Mouse (Mus musculus) bone marrow macrophage, adult 2 months (primary cell): ENCODE data around the gene Gpr1. TPM values are rescaled to one million over a fixed set of nuclear protein-coding genes. Genes with fewer than 3 reads are reported as not detected.

ENCODE experiments used
- H3K27ac ChIP-seq: 2 replicates; pipeline ENCODE4 v1.5.1; 2012; ENCODE audit warnings: low read depth, low read length; ENCODE audit not compliant: insufficient read depth
- H3K4me1 ChIP-seq: 2 replicates; pipeline ENCODE4 v1.6.1; 2012; ENCODE audit warnings: low read length; ENCODE audit not compliant: control insufficient read depth, insufficient read depth
- H3K4me3 ChIP-seq: 2 replicates; pipeline ENCODE4 v1.5.1; 2012; ENCODE audit warnings: mild to moderate bottlenecking, low read length, moderate library complexity; ENCODE audit not compliant: insufficient read depth
- CTCF ChIP-seq: IDR thresholded peaks from 2 replicates; pipeline ENCODE4 v1.5.1; 2012; ENCODE audit warnings: low read depth, mild to moderate bottlenecking, low read length, moderate library complexity
- POLR2A ChIP-seq: IDR thresholded peaks from 2 replicates; pipeline ENCODE4 v1.6.1; 2012; ENCODE audit warnings: mild to moderate bottlenecking, low read depth, low read length, borderline replicate concordance
- polyA plus RNA-seq: library from polyadenylated mRNA; stranded (reverse); fragments of >200 nt; gene quantifications from 2 replicates; pipeline ENCODE4 v1.2.4, GENCODE M21; 2012; ENCODE audit not compliant: missing spikeins, insufficient read depth, insufficient read length

Gpr1 gene
- polyA plus RNA-seq, 1 experiment, result not detected

GRCm38 (mm10) chr1:63252351-63253209 lies 38.2 kb upstream of the Gpr1 start:
- H3K4me1 ChIP-seq, result no peaks in the 10 kb centered on the region
- no peak overlapping the region for H3K27ac ChIP-seq
- no peak overlapping the region for H3K4me3 ChIP-seq
- TF ChIP-seq CTCF, result no peak
- no peak for TF ChIP-seq POLR2A

DNA sequence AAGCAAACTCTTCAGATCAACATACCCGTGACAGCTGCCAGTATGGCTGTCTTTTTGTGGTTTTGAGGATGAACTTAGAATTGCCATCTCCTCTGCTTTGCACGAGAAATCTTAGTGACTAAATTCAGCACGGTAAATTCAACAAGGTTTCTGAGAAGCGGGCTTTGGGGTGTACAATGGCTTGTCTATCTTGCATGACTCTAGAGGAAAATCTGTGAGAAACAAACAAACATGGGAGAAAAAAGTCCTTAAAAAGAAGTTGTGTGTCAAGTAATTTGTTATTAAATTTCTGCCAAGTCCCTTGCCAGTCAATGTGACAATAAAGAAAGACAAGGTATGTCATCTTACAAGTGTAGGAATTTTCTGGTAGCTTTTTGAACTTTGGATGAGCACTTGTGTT lies 34.9 kb upstream of the Gpr1 start:
- no peaks in the 10 kb centered on the region for H3K4me1 ChIP-seq

GRCm38 (mm10) chr1:63248360-63248851 lies 34.1 kb upstream of the Gpr1 start:
- TF ChIP-seq POLR2A (no peak), CTCF (no peak)
- Histone ChIP-seq H3K4me1 (no peaks in the 10 kb centered on the region), H3K27ac (no peak overlapping the region), H3K4me3 (no peak overlapping the region)

More for the DNA sequence above, 34.9 kb upstream of the Gpr1 start:
- TF ChIP-seq POLR2A (no peak), CTCF (no peak)
- Histone ChIP-seq H3K4me3 (no peak overlapping the region), H3K27ac (no peak overlapping the region)

DNA sequence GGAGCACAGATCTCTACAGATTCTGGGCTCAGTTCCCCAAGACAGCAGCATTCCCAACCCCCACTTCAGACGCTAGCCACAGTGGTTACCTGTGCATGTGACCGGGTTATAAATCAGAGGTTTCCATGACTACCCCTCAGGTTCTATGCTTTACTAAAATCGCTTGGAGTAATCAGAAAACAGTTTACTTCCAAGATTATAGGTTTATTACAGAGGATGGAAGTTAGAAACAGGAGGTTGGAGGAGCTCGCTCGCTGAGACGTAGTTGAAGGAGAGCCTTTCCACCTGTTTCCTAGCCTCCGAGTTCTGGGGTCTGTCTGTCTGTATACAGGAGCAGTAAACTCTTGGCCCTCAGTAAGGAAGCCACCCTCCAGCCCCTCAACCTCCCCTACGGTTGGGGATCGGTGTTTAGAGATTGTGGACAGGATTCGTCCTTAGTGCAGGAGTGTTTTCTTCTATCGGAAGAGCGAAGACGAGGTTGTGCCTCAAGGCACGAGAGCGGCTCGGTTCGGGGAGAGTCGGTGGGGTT lies 33.6 kb upstream of the Gpr1 start:
- Histone ChIP-seq H3K4me3 (no peak overlapping the region), H3K27ac (no peak overlapping the region), H3K4me1 (no peaks in the 10 kb centered on the region)
- no peak for TF ChIP-seq CTCF
- no peak for TF ChIP-seq POLR2A

DNA sequence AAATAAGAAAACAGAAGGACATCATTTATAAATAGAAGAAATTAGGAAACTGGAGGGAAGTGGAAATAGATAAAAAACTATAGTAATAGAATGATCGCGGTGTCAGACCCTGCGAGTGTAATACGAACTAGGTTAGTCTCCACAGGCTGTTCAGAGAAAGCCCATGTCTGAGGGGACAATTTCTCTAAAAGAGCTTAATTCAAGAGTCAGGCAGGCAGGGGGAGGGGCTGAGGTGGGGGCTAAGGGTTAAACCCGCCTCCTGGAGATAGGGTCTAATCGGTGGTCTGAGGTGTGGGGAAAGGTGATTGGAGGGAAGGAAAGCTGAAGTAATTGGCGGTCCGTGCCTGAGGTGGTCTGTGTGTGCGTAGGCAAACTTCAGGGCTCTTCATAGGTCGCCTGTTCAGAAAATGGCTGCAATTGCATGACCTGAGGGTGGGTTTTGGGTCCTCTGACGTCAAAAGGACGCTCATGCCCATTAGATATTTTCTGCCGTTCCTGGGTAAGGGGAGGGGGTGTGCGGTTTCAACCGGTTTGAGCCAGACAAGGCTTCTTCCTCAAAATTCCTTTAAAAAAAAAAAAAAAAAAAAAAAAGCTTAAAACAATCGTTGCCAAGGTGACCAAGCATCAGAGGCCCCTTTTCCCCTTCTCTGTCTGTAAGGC lies 32.6 kb upstream of the Gpr1 start:
- Histone ChIP-seq H3K4me1 (no peaks in the 10 kb centered on the region), H3K27ac (no peak overlapping the region), H3K4me3 (no peak overlapping the region)
- TF ChIP-seq CTCF (no peak), POLR2A (no peak)

DNA sequence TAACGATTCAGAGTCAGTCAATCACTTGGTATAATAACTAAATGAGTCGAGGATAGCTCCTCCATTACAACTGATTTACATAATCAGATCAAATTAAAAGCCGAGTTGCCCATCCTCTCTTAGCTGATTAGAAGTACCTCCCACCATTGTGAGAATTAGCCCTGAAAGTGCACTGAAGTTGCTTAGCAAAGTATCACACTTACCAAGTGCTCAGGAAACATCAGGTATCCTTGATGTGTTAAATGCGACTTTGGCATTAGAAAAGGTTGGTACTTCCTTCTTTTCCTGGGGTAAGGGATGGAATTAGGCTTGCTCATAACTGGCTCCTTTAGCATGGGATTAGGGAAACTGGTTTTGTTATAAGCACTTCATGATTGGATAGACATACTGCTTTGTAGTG lies 29.5 kb upstream of the Gpr1 start:
- TF ChIP-seq CTCF (no peak), POLR2A (no peak)
- Histone ChIP-seq H3K4me1 (no peaks in the 10 kb centered on the region), H3K27ac (no peak overlapping the region), H3K4me3 (no peak overlapping the region)

DNA sequence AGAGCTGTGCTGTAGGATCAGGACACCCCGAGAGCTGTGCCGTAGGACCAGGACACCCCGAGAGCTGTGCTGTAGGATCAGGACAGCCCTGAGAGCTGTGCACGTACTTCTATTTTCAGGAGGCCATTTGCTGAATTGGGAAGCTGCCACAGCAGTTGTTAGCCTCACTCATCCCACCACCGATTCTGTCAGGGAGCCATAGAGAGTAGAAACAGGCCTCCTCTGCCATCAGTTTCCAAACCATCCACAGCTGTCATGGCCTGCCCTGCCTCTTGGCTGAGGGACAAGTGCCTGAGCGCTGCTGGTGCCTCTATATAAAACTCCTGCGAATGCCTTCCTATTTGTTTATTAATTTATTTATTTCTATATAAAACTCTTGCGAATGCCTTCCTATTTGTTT lies 25.4 kb upstream of the Gpr1 start:
- TF ChIP-seq POLR2A (no peak), CTCF (no peak)
- no peak overlapping the region for H3K27ac ChIP-seq
- H3K4me3 ChIP-seq, result no peak overlapping the region
- H3K4me1 ChIP-seq, result no peaks in the 10 kb centered on the region

- no peaks in the 10 kb centered on the region for H3K4me1 ChIP-seq
- TF ChIP-seq CTCF (no peak), POLR2A (no peak)
- H3K27ac ChIP-seq, result no peak overlapping the region
- no peak overlapping the region for H3K4me3 ChIP-seq
Measured at GRCm38 (mm10) chr1:63239305-63239704, 25.0 kb upstream of the Gpr1 start.

GRCm38 (mm10) chr1:63237371-63237770 lies 23.0 kb upstream of the Gpr1 start:
- no peaks in the 10 kb centered on the region for H3K4me1 ChIP-seq
- no peak for TF ChIP-seq CTCF
- TF ChIP-seq POLR2A, result no peak

DNA sequence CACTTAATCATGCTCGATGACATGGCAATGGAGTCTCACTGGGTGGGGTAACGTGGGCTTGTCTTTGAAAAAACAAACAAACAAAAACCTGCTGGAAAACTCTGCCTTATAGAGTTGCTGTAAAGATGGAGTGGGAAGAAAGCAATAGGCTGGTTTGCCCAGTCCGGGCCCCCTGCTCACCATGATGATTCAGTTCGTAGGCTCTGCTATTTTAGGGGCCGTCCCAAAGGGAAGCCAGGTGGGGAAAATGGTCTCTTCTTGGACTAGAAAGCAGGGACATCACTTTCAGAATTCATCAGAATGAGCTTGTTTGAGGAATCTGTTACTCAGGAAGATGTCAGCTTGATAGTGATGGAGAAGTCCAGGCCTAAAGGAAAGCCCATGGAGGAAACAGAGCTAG lies 12.9 kb upstream of the Gpr1 start:
- no peak overlapping the region for H3K27ac ChIP-seq
- no peak overlapping the region for H3K4me3 ChIP-seq
- H3K4me1 ChIP-seq, result no peaks in the 10 kb centered on the region
- TF ChIP-seq CTCF (no peak), POLR2A (no peak)

More at GRCm38 (mm10) chr1:63237371-63237770, 23.0 kb upstream of the Gpr1 start:
- H3K27ac ChIP-seq, result no peak overlapping the region
- no peak overlapping the region for H3K4me3 ChIP-seq
